Mouse (Mus musculus) spleen, postnatal 10 days (tissue): Measurements from ENCODE around the gene Krt71.

Experiments used
- DNase-seq, 2 experiments: peaks; one replicate each; pipeline ENCODE4 v3.0.0; 2021 to 2022; ENCODE audit warnings: low spot score in 2 of 2

The Krt71 gene

GRCm38 (mm10) chr15:101688161-101688560 is 54.7 kb downstream of the Krt71 start:
- no peak for DNase-seq
